Mouse (Mus musculus) forebrain, postnatal 0 days (tissue): ENCODE data around the gene Tmub2. TPM values are rescaled to one million over a fixed set of nuclear protein-coding genes. Genes with fewer than 3 reads are reported as not detected.

ENCODE experiments used
- ATAC-seq: fragments of 200-750 bp; cut with Nextera tagmentation; 2 replicates; pipeline ENCODE4 v1.8.0; 2017; ENCODE audit warnings: mild to moderate bottlenecking, moderate library complexity
- DNase-seq: peaks from one replicate; pipeline ENCODE4 v3.0.0-alpha.2; 2015
- H3K27ac ChIP-seq: fragments of 300-500 bp; sonication (generic); 2 replicates; pipeline ENCODE4 v1.5.1; 2014; ENCODE audit warnings: low read depth, mild to moderate bottlenecking, antibody characterized with exemption, low read length, moderate library complexity, mixed read lengths
- H3K27me3 ChIP-seq: fragments of 300-500 bp; sonication (generic); 2 replicates; pipeline ENCODE4 v1.6.1; 2014; ENCODE audit warnings: mild to moderate bottlenecking, low read length, mixed read lengths; ENCODE audit not compliant: insufficient read depth
- H3K36me3 ChIP-seq: fragments of 300-500 bp; sonication (generic); 2 replicates; pipeline ENCODE4 v1.6.1; 2014; ENCODE audit warnings: mild to moderate bottlenecking, moderate library complexity; ENCODE audit not compliant: insufficient read depth
- H3K4me1 ChIP-seq: fragments of 300-500 bp; sonication (generic); 2 replicates; pipeline ENCODE4 v1.6.1; 2014; ENCODE audit warnings: antibody characterized with exemption; ENCODE audit not compliant: insufficient read depth
- H3K4me2 ChIP-seq: fragments of 300-500 bp; sonication (generic); 2 replicates; pipeline ENCODE4 v1.6.1; 2014; ENCODE audit warnings: low read depth, mild to moderate bottlenecking, moderate library complexity
- H3K4me3 ChIP-seq: fragments of 300-500 bp; sonication (generic); 2 replicates; pipeline ENCODE4 v1.5.1; 2014; ENCODE audit warnings: low read depth, low read length, mixed read lengths
- H3K9ac ChIP-seq: fragments of 300-500 bp; sonication (generic); 2 replicates; pipeline ENCODE4 v1.6.1; 2014; ENCODE audit warnings: mild to moderate bottlenecking
- H3K9me3 ChIP-seq: fragments of 300-500 bp; sonication (generic); 2 replicates; pipeline ENCODE4 v1.6.1; 2016; ENCODE audit warnings: low read length
- CTCF ChIP-seq: sonication (generic); IDR thresholded peaks from 2 replicates; pipeline ENCODE4 v1.5.1; 2016; ENCODE audit warnings: antibody characterized with exemption, control low read depth, low read depth
- WGBS: fragments of 180-500 bp; shearing (Covaris S2); extraction: QIAGEN DNeasy Blood & Tissue Kit; methylation state at CpG from one replicate; pipeline ENCODE4 v1.1.7; 2014; 5-methylcytosine and 5-hydroxymethylcytosine counted together
- polyA plus RNA-seq: library from polyadenylated mRNA; unstranded; fragments of >200 nt; fragmentation: Nextera tagmentation; extraction: Ambion mirVana; gene quantifications from 2 replicates; pipeline ENCODE4 v1.2.1, GENCODE M21; 2015
- total RNA-seq: library from RNA; depleted of rRNA; stranded (reverse); fragments of >200 nt; gene quantifications from 2 replicates; pipeline ENCODE4 v1.2.3, GENCODE M21; 2014

Tmub2 gene
- total and polyA plus RNA-seq, 2 experiments from 2014 or later, result 67.0 to 72.5 TPM

DNA sequence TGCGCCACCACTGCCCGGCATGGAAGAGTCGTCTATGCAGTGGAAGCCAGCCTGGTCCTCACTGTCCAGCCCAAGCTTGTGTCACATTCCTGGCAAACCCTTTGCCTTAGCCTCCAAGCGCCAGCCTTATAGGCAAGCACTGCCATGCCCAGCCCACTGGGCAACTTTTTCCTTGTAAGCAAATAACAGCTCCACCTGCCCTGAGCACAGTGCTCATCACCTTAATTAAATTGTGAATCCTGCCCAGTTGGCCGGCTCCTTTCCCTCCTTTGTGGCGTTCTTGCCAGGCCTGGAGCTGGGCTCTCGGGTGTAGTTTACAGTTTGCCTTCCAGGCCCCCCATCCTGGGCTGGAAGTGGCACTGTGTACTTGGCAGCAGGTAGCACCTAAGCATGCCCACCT, 21.5 kb upstream of the Tmub2 start:
- H3K4me2 ChIP-seq, result no peak overlapping the region
- no peak for TF ChIP-seq CTCF
- H3K27ac ChIP-seq, result no peak overlapping the region
- H3K27me3 ChIP-seq, result no peaks in the 10 kb centered on the region
- no peak overlapping the region for H3K4me3 ChIP-seq
- no peak overlapping the region for H3K9ac ChIP-seq
- H3K4me1 ChIP-seq, result no peaks in the 10 kb centered on the region
- no peaks in the 10 kb centered on the region for H3K9me3 ChIP-seq
- no peak for DNase-seq
- 90% methylated on average over 7 of the region's 7 CpGs for WGBS
- no peak for ATAC-seq
- no peaks in the 10 kb centered on the region for H3K36me3 ChIP-seq

GRCm38 (mm10) chr11:102265816-102266215, 18.9 kb upstream of the Tmub2 start:
- Histone ChIP-seq H3K4me3 (no peak overlapping the region), H3K9ac (no peak overlapping the region), H3K36me3 (no peaks in the 10 kb centered on the region), H3K9me3 (no peaks in the 10 kb centered on the region), H3K27me3 (no peaks in the 10 kb centered on the region), H3K4me2 (no peak overlapping the region), H3K4me1 (no peaks in the 10 kb centered on the region), H3K27ac (no peak overlapping the region)
- DNase-seq (no peak), ATAC-seq (no peak)
- TF ChIP-seq CTCF, result no peak
- 61% methylated on average over 14 of the region's 14 CpGs for WGBS

- H3K27ac ChIP-seq, result no peak overlapping the region
- H3K9me3 ChIP-seq, result no peaks in the 10 kb centered on the region
- TF ChIP-seq CTCF, result no peak
- H3K4me3 ChIP-seq, result no peak overlapping the region
- 0 out of 2 replicates have a peak, but pooled peaks have one; percentile 5 for ATAC-seq
- H3K36me3 ChIP-seq, result no peaks in the 10 kb centered on the region
- 0 out of 2 replicates have a peak overlapping the region, but pooled peaks have one; percentile 13 for H3K4me2 ChIP-seq
- H3K9ac ChIP-seq, result no peak overlapping the region
- 77% methylated on average over 8 of the region's 8 CpGs for WGBS
- H3K4me1 ChIP-seq, result no peaks in the 10 kb centered on the region
- H3K27me3 ChIP-seq, result no peaks in the 10 kb centered on the region
- DNase-seq, result no peak
Measured at GRCm38 (mm10) chr11:102266631-102267355, 17.9 kb upstream of the Tmub2 start.

- Histone ChIP-seq H3K9me3 (no peaks in the 10 kb centered on the region), H3K27ac (no peak overlapping the region), H3K9ac (no peak overlapping the region), H3K4me2 (0 out of 2 replicates have a peak overlapping the region, but pooled peaks have one; percentile 13), H3K4me1 (no peaks in the 10 kb centered on the region), H3K36me3 (no peaks in the 10 kb centered on the region), H3K4me3 (no peak overlapping the region), H3K27me3 (no peaks in the 10 kb centered on the region)
- ATAC-seq, result peak; percentile 92
- DNase-seq, result peak; percentile 85
- WGBS, result 6% methylated on average over 11 of the region's 11 CpGs
- peak; percentile 85 for TF ChIP-seq CTCF
Measured at GRCm38 (mm10) chr11:102267480-102267879, 17.3 kb upstream of the Tmub2 start.

GRCm38 (mm10) chr11:102268520-102269244, 16.0 kb upstream of the Tmub2 start, which contains the start of gene Asb16:
Gene Asb16 (plus strand): TSS chr11:102268743.
- Histone ChIP-seq H3K27ac (no peak within 1 kb of the TSS), H3K4me1 (no peaks in the 10 kb centered on the region), H3K27me3 (no peaks in the 10 kb centered on the region), H3K9ac (no peak within 1 kb of the TSS), H3K36me3 (no peaks in the 10 kb centered on the region), H3K9me3 (no peaks in the 10 kb centered on the region), H3K4me2 (no peak within 1 kb of the TSS), H3K4me3 (no peak within 1 kb of the TSS)
- TF ChIP-seq CTCF, result no peak
- ATAC-seq, result no peak
- no peak for DNase-seq
- WGBS, result 86% methylated on average over 12 of the region's 12 CpGs

DNA sequence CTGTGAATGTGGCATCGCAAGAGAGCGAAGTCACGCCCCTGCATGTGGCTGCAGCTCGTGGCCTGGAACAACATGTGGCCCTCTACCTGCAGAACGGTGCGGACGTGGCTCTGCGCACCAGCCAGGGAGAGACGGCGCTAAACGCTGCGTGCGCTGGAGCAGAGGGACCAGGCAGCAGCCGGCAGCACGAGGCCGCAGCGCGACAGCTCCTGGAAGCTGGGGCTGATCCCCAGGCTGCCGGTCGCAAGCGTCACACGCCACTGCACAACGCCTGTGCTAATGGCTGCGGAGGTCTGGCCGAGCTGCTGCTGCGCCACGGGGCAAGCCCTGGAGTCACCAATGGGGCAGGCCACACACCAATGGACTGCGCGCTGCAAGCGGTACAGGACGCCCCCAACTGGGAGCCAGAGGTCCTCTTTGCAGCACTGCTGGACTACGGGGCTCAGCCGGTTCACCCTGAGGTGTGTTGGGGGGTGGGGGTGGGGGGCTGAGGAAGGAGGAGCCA, 8.3 kb upstream of the Tmub2 start:
- no peaks in the 10 kb centered on the region for H3K4me1 ChIP-seq
- 3% methylated on average over 33 of the region's 33 CpGs for WGBS
- ATAC-seq (peak; percentile 77), DNase-seq (peak; percentile 50)
- peak overlapping the region; percentile 33 for H3K4me3 ChIP-seq
- H3K4me2 ChIP-seq, result peak overlapping the region; percentile 75
- H3K27me3 ChIP-seq, result peaks cover 4% of the 10 kb centered on the region; the same call in 1 of the 2 replicates
- no peak overlapping the region for H3K27ac ChIP-seq
- H3K9me3 ChIP-seq, result no peaks in the 10 kb centered on the region
- no peak for TF ChIP-seq CTCF
- H3K9ac ChIP-seq, result peak overlapping the region; percentile 45
- H3K36me3 ChIP-seq, result no peaks in the 10 kb centered on the region

DNA sequence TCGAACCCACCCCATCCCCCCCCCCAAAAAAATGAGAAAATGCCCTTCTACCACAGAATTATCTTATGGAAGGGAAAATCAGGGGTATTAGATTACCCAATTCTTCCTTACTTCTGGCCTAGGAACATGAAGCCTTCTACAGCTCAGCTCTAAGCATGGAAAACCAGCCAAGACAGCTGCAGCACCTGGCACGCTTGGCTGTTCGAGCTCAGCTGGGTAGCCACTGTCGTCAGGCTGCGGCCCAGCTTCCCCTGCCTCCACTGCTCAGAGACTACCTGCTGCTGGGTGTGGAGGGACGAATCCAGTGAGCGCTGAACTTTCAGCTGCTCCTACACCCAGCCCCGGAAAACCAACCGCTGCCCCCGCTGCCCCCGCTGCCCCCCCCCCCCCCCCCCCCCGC, 7.0 kb upstream of the Tmub2 start:
- Histone ChIP-seq H3K4me2 (no peak overlapping the region), H3K4me1 (no peaks in the 10 kb centered on the region), H3K4me3 (no peak overlapping the region), H3K9ac (no peak overlapping the region), H3K27ac (no peak overlapping the region), H3K9me3 (no peaks in the 10 kb centered on the region), H3K36me3 (no peaks in the 10 kb centered on the region), H3K27me3 (peaks cover 4% of the 10 kb centered on the region; the same call in 1 of the 2 replicates)
- no peak for TF ChIP-seq CTCF
- WGBS, result 60% methylated on average over 7 of the region's 12 CpGs
- DNase-seq (no peak), ATAC-seq (no peak)
